Mouse (Mus musculus) small intestine, adult 2 months (tissue): ENCODE measurements around the gene Ccdc84. TPM values are rescaled to one million over a fixed set of nuclear protein-coding genes. Genes with fewer than 3 reads are reported as not detected.
"Not testable (repeated sequence)": the region's sequence is repeated elsewhere in the genome, so short reads cannot be mapped to it uniquely, and the experiment has no call there.

Experiments used
- H3K27ac ChIP-seq: fragments of 200-500 bp; 2 replicates; pipeline ENCODE4 v1.5.1; 2012; ENCODE audit warnings: low read depth, low read length, control low read depth, inconsistent platforms; ENCODE audit not compliant: insufficient read depth
- H3K27me3 ChIP-seq: fragments of 200-500 bp; 2 replicates; pipeline ENCODE4 v1.6.1; 2012; ENCODE audit warnings: mild to moderate bottlenecking, moderate library complexity, low read length, inconsistent platforms; ENCODE audit not compliant: control insufficient read depth, insufficient read depth
- H3K36me3 ChIP-seq: fragments of 200-500 bp; 2 replicates; pipeline ENCODE4 v1.6.1; 2012; ENCODE audit warnings: mild to moderate bottlenecking, low read length, control low read depth, inconsistent platforms; ENCODE audit not compliant: control insufficient read depth, insufficient read depth
- H3K4me1 ChIP-seq: fragments of 200-500 bp; 2 replicates; pipeline ENCODE4 v1.6.1; 2012; ENCODE audit warnings: low read length, inconsistent platforms, mixed read lengths; ENCODE audit not compliant: control insufficient read depth, insufficient read depth, insufficient read length
- H3K4me3 ChIP-seq: fragments of 200-500 bp; 2 replicates; pipeline ENCODE4 v1.5.1; 2012; ENCODE audit warnings: low read depth, mild to moderate bottlenecking, control low read depth, inconsistent platforms, low read length, moderate library complexity
- CTCF ChIP-seq: fragments of 200-500 bp; IDR thresholded peaks from 2 replicates; pipeline ENCODE4 v1.5.1; 2012; ENCODE audit warnings: low read depth, mild to moderate bottlenecking, control low read depth, inconsistent platforms, low read length, moderate library complexity, mixed read lengths; ENCODE audit not compliant: insufficient replicate concordance, insufficient read length; ENCODE audit errors: extremely low read depth
- POLR2A ChIP-seq: fragments of 200-500 bp; IDR thresholded peaks from 2 replicates; pipeline ENCODE4 v1.6.1; 2012; ENCODE audit warnings: low read depth, mild to moderate bottlenecking, control low read depth, inconsistent platforms, low read length, moderate library complexity
- WGBS: fragments of 180-500 bp; shearing (Covaris S2); methylation state at CpG from one replicate; pipeline ENCODE4 v1.1.7; 2018; 5-methylcytosine and 5-hydroxymethylcytosine counted together
- polyA plus RNA-seq: library from polyadenylated mRNA; depleted of rRNA; stranded (reverse); fragments of >200 nt; gene quantifications from 2 replicates; pipeline ENCODE4 v1.2.3, GENCODE M21; 2012; rRNA removed

Ccdc84 gene
- 17.8 and 21.3 TPM in 2 replicates for polyA plus RNA-seq

DNA sequence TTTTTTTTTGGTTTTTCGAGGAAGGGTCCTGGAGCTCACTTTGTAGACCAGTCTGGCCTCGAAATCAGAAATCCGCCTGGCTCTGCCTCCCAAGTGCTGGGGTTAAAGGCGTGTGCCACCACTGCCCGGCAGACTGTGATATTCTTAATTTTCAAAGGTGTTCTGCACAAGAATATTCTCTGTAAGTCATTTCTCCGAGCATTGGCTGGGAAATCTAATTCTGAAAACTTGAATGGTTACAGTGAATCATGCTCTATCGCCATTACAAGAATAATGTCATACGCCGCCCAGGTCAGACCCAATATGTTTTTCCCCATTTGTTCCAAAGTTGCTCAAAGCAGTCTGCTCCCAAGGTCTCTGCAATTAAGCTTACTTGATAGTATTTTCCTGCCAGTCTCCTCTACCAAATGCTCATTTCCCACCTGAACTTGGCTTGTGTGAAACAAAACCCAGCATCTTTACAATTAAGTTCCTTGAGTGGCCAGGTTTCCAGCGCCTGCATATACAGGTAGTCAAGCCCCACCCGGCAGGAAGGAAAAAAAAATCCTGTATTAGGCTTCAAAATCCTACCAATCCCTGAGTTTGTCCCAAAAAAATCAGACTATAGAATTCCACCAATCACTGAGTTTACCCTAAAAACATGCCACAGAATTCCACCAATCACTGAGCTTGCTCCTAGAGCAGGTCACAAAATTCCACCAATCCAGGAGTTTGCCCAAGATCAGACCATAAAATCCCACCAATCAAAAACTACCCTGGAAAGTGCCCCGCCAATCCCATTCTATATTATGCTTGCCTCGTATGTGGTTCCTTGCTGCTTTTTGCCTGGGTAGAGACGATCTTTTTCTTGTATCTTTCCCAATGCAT is at the start of gene Ccdc84:
Ccdc84 (minus strand) TSS at position 51 of the 867 bp plus-strand sequence.
- peak within 1 kb of the TSS; percentile 35 for H3K27ac ChIP-seq
- TF ChIP-seq CTCF (no peak), POLR2A (no peak)
- H3K36me3 ChIP-seq, result 0 out of 2 replicates have a peak, but pooled peaks cover 8% of the 10 kb centered on the region
- no peaks in the 10 kb centered on the region for H3K27me3 ChIP-seq
- peaks cover 2% of the 10 kb centered on the region; the same call in 1 of the 2 replicates for H3K4me1 ChIP-seq
- 72% methylated on average over 14 of the region's 14 CpGs for WGBS
- H3K4me3 ChIP-seq, result peak within 1 kb of the TSS; percentile 87

DNA sequence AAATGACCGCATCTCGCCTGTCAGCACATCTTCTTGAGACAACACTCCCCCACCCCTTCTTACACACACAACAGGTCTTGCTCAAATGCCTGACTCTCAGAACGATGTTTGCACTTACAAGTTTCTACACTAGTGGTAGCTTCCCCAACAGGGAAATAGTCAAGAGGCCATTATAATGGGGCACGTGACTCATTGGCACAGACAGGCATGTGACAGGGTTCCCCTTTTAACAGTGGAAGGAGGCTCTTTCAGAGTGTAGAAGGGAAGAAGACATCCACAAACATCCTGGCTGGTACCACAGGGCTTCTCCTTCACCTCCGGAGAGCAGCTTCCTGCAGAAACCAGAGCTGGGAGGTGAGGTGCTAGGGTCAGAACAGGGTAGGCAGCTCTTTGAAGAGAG is 43.6 kb upstream of the Ccdc84 start:
- Histone ChIP-seq H3K4me3 (no peak overlapping the region), H3K27ac (no peak overlapping the region), H3K27me3 (no peaks in the 10 kb centered on the region), H3K4me1 (no peaks in the 10 kb centered on the region), H3K36me3 (no peaks in the 10 kb centered on the region)
- WGBS, result 77% methylated on average over 5 of the region's 5 CpGs
- TF ChIP-seq CTCF (no peak), POLR2A (no peak)

DNA sequence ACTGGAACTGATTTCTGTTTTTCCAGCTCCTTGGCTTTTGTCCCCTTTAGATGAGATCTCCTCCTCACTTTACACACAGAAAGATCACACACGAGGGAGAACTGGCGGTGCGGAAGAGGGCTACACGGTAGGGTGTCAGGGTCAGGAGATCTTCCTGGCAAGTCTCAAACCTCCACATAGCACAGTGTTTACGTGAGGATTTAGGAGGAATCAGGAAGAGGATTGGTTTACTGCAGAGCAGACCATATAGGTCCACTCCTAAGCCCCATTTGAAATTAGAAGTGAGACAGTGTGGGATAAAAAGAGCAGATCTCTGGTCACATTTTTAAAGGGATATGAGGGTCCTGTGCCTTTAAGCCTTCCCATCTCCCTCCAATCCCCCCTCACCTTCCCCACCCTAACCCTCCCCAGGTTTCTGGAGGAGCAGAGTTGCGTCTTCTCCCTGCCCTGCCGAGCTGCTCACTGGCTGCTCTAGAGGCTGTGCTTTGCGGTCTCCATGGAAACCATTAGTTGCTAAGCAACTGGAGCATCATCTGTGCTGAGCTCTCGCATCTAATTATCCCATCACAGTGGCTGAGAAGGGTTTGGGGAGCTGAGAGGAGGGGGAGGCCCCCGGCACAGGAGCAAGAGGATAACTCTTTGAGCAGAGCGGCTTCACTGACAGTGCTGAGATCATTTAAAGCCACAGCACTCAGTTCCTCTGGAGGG is 38.8 kb upstream of the Ccdc84 start:
- TF ChIP-seq POLR2A (no peak), CTCF (no peak)
- Histone ChIP-seq H3K4me1 (no peaks in the 10 kb centered on the region), H3K27ac (no peak overlapping the region), H3K27me3 (no peaks in the 10 kb centered on the region), H3K4me3 (no peak overlapping the region), H3K36me3 (no peaks in the 10 kb centered on the region)
- 29% methylated on average over 11 of the region's 11 CpGs for WGBS

- Histone ChIP-seq H3K4me1 (no peaks in the 10 kb centered on the region), H3K36me3 (no peaks in the 10 kb centered on the region), H3K4me3 (no peak within 1 kb of the TSS), H3K27me3 (no peaks in the 10 kb centered on the region), H3K27ac (no peak within 1 kb of the TSS)
- WGBS, result 30% methylated on average over 4 of the region's 4 CpGs
- TF ChIP-seq CTCF (peak; percentile 29; the same call in 1 of the 2 replicates), POLR2A (no peak)
These were observed 36.5 kb upstream of the Ccdc84 start, which contains the start of gene Upk2 for GRCm38 (mm10) chr9:44454891-44455220. Gene Upk2 (minus strand): TSS chr9:44454976.

DNA sequence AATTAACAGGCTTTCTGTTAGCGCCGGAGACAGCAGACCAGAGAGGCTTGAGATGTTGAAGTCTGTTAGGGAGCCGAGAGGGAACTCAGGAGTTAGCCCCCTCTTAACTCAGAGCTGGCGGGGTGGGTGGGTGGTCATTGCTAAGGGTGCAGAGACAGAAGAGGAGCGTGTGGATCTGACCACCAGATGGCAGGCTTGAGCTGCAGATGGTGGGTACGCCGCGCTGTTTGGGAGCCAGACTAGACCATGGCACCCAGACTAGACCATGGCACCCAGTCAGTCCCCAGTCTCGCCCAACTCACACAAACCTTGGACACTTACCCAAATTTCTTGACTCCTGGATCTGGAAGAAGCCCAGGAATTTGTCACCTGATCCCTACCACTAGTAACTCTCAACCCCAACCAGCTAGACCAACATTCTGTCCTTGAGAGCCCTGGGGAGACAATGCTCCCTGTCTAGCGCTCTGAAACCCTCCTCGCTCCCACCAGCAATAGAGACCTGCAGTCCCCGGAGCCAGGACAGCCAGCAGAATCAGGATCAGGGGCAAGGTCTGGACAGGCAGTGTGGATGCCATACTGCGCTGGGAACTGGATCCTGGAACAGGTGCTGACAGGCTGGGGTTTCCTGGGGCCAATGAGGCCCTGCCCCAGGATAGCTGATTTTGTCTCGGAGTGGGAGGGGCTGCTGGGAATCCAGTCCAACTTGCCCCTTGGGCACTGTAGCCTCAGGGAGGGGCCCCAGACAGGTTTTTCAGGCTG is 35.9 kb upstream of the Ccdc84 start:
- Histone ChIP-seq H3K4me1 (no peaks in the 10 kb centered on the region), H3K27me3 (no peaks in the 10 kb centered on the region), H3K27ac (no peak overlapping the region), H3K4me3 (no peak overlapping the region), H3K36me3 (no peaks in the 10 kb centered on the region)
- WGBS, result 14% methylated on average over 14 of the region's 14 CpGs
- peak; percentile 89 for TF ChIP-seq CTCF
- TF ChIP-seq POLR2A, result no peak

DNA sequence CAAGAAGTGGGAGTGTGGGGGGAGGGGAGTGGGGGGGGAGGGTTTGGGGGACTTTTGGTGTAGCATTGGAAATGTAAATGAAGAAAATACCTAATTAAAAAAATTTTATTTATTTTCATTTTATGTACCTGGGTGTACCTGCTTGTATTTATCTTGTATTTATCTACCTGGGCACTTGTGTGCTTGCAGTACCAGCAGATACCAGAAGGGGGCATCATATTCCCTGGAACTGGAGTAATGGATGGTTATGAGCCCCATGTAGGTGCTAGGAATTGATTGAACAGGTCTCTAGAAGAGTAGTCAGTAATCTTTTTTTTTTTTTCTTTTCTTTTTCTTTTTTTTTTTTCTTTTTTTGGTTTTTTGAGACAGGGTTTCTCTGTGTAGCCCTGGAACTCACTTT is 32.0 kb upstream of the Ccdc84 start:
- H3K4me3 ChIP-seq, result no peak overlapping the region
- no peak overlapping the region for H3K27ac ChIP-seq
- H3K36me3 ChIP-seq, result no peaks in the 10 kb centered on the region
- H3K4me1 ChIP-seq, result no peaks in the 10 kb centered on the region
- no peak for TF ChIP-seq CTCF
- no peak for TF ChIP-seq POLR2A
- no peaks in the 10 kb centered on the region for H3K27me3 ChIP-seq

DNA sequence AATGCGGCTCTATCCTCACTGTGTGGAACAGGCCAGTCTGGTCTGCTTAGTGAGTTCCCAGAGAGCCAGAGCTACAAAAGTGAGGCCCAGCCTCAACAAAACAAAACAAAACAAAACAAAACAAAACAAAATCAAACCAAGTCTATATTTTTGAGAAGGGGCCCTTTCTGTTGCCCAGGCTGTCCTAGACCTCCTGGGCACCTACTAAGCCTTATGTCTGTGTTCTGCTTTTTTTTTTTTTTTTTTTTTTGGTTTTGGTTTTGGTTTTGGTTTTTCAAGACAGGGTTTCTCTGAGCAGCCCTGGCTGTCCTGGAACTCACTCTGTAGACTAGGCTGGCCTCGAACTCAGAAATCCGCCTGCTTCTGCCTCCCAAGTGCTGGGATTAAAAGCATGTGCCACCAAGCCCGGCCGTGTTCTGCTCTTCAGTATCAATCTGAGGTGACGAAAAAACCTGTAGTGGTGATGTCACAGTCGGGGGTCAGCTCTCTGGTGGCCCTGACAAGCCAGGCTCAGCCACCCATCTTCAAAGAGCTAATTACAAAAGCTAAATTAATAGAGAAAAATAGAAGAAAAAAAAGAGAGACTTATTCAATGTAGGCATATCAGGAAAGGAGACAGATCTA is 26.1 kb upstream of the Ccdc84 start:
- H3K27me3 ChIP-seq, H3K36me3 ChIP-seq, H3K27ac ChIP-seq, H3K4me3 ChIP-seq, H3K4me1 ChIP-seq: not testable (repeated sequence)
- 86% methylated on average over 7 of the region's 7 CpGs for WGBS
